Mouse (Mus musculus) E14TG2a.4 (cell line): Measurements from ENCODE around the gene Ralgapa2.

ENCODE experiments used
- CTCF ChIP-seq: conservative IDR thresholded peaks from 2 replicates; pipeline ENCODE4 v1.5.1; 2014; ENCODE audit warnings: low read length
- NANOG ChIP-seq: IDR thresholded peaks from 2 replicates; pipeline ENCODE4 v1.6.1; 2014; ENCODE audit warnings: borderline replicate concordance, low read length, mixed read lengths
- POU5F1 ChIP-seq: IDR thresholded peaks from 2 replicates; pipeline ENCODE4 v1.6.1; 2014; ENCODE audit warnings: low read length, borderline replicate concordance

GRCm38 (mm10) chr2:146387211-146387610, 124.9 kb downstream of the Ralgapa2 start:
- TF ChIP-seq CTCF (no peak), POU5F1 (no peak), NANOG (no peak)
